Comparison of ENCODE assay signal across 9 mouse cellular contexts in genomic region chr14:62251999-62252398, GRCm38 (mm10). TPM values are rescaled to one million over a fixed set of nuclear protein-coding genes. Genes with fewer than 3 reads are reported as not detected.
DNase-seq lines count a peak whose midpoint lies in the region; ATAC-seq and TF ChIP-seq lines count a peak whose summit lies in the region.
"Had no signal": no experiment of that assay in that cellular context is flagged by ENCODE, and none has a peak within 500 bp of the region (broad histone marks: within the 10 kb centered on the region; RNA-seq: fewer than 3 reads in every experiment).

No protein-coding gene starts in this region.

- H3K36me3 ChIP-seq in MEL (ENCODE audit: control insufficient read depth in 1 of 2, insufficient read depth in 2 of 2, low read length in 2 of 2): no peaks in the 10 kb centered on the region
- H3K36me3 ChIP-seq in intestine, postnatal 0 days (ENCODE audit: control insufficient read depth, insufficient read depth): no peaks in the 10 kb centered on the region
- no peaks in the 10 kb centered on the region for H3K36me3 ChIP-seq in midbrain, postnatal 0 days (ENCODE audit: insufficient read depth, low read length)
- H3K36me3 ChIP-seq: heart, embryonic 13.5 days had no signal

- H3K4me2 ChIP-seq in intestine, postnatal 0 days (replicated peaks; ENCODE audit: low read depth): no peak overlapping the region
- no peak overlapping the region for H3K4me2 ChIP-seq in midbrain, postnatal 0 days (ENCODE audit: low read depth, low read length, poor library complexity, severe bottlenecking)
- H3K4me2 ChIP-seq: heart, embryonic 13.5 days had no signal

- H3K9ac ChIP-seq in MEL (ENCODE audit: control insufficient read depth, low read depth, low read length, poor library complexity, severe bottlenecking): no peak overlapping the region
- no peak overlapping the region for H3K9ac ChIP-seq in intestine, postnatal 0 days (ENCODE audit: low read depth, low read length)
- no peak overlapping the region for H3K9ac ChIP-seq in midbrain, postnatal 0 days (replicated peaks; ENCODE audit: low read length, poor library complexity, severe bottlenecking)
- H3K9ac ChIP-seq: heart, embryonic 13.5 days had no signal

- no peak overlapping the region for H3K4me3 ChIP-seq in MEL (ENCODE audit: control insufficient read depth in 1 of 2, insufficient read depth in 1 of 2, low read depth in 2 of 2, low read length in 2 of 2)
- no peak overlapping the region for H3K4me3 ChIP-seq in cerebellum, adult 2 months (replicated peaks; ENCODE audit: insufficient read depth, low read depth, low read length)
- H3K4me3 ChIP-seq in intestine, postnatal 0 days (ENCODE audit: low read depth, low read length): no peak overlapping the region
- no peak overlapping the region for H3K4me3 ChIP-seq in midbrain, postnatal 0 days (ENCODE audit: low read depth, low read length)
- H3K4me3 ChIP-seq: heart, embryonic 13.5 days had no signal

- intact Hi-C loops in left cerebral cortex, postnatal 36 days (cut with DNase I): loop anchor here (2.0 to 10.0 kb wide), 3 partner anchors 205 to 681 kb away; partner anchors contain the start of gene Gucy1b2

- peak; percentile 70 for TF ChIP-seq RAD21 in MEL (IDR thresholded peaks at IDR 0.05; ENCODE audit: low read depth, low read length)

- TF ChIP-seq CTCF in MEL (IDR thresholded peaks at IDR 0.05 in 2 of 3, conservative IDR thresholded peaks at IDR 0.05 in 1 of 3; ENCODE audit: control insufficient read depth in 1 of 3, insufficient read depth in 1 of 3, low read depth in 2 of 3, low read length in 3 of 3, poor library complexity in 1 of 3, severe bottlenecking in 1 of 3): peak; percentile 64 to 66 (median 65)
- peak; percentile 74 for TF ChIP-seq CTCF in cerebellum, adult 2 months (IDR thresholded peaks at IDR 0.05; ENCODE audit: borderline replicate concordance, insufficient read depth, low read depth, low read length)
- peak; percentile 91 for TF ChIP-seq CTCF in intestine, postnatal 0 days (IDR thresholded peaks at IDR 0.05; ENCODE audit: low read depth)
- peak; percentile 91 for TF ChIP-seq CTCF in midbrain, postnatal 0 days (IDR thresholded peaks at IDR 0.05)

- TF ChIP-seq EP300 in MEL (IDR thresholded peaks at IDR 0.05; ENCODE audit: low read depth in 1 of 2, low read length in 2 of 2): no peak

- H3K4me1 ChIP-seq in MEL (ENCODE audit: control insufficient read depth in 1 of 2, insufficient read depth in 2 of 2, low read length in 2 of 2): no peaks in the 10 kb centered on the region
- H3K4me1 ChIP-seq in cerebellum, adult 2 months (ENCODE audit: control insufficient read depth, insufficient read depth, low read length): no peaks in the 10 kb centered on the region
- no peaks in the 10 kb centered on the region for H3K4me1 ChIP-seq in intestine, postnatal 0 days (replicated peaks; ENCODE audit: control insufficient read depth, insufficient read depth, low read length)
- no peaks in the 10 kb centered on the region for H3K4me1 ChIP-seq in midbrain, postnatal 0 days (ENCODE audit: insufficient read depth, low read length)

- H3K9me3 ChIP-seq in MEL (replicated peaks; ENCODE audit: insufficient read depth, low read length): no peaks in the 10 kb centered on the region
- no peaks in the 10 kb centered on the region for H3K9me3 ChIP-seq in intestine, postnatal 0 days (ENCODE audit: control insufficient read depth)
- H3K9me3 ChIP-seq in midbrain, postnatal 0 days (ENCODE audit: low read length): no peaks in the 10 kb centered on the region
- H3K9me3 ChIP-seq: heart, embryonic 13.5 days had no signal

- no peak for ATAC-seq in intestine, postnatal 0 days
- peak; percentile 69 for ATAC-seq in midbrain, postnatal 0 days (ENCODE audit: low FRiP score)

- DNase-seq in 3134 (ENCODE audit: extremely low read depth, insufficient read length, low spot score) (peak; percentile 10), MEL (ENCODE audit: low read depth, low spot score) (peak; percentile 79)
- DNase-seq in cerebellum, adult 2 months: peak; percentile 37 to 39
- DNase-seq in frontal cortex, adult 2 months (ENCODE audit: extremely low spot score in 1 of 2, low spot score in 1 of 2): peak; percentile 34 to 88
- peak; percentile 41 to 53 for DNase-seq in left cerebral cortex, postnatal 36 days (ENCODE audit: low spot score in 2 of 2)
- peak; percentile 87 for DNase-seq in midbrain, postnatal 0 days (ENCODE audit: low spot score)
- peak; percentile 15 for DNase-seq in testis, postnatal 14 days (ENCODE audit: low spot score)

- TF ChIP-seq POLR2A in MEL (IDR thresholded peaks at IDR 0.05; ENCODE audit: control insufficient read depth in 1 of 2, insufficient read depth in 1 of 2, low read depth in 1 of 2, low read length in 2 of 2, poor library complexity in 1 of 2): no peak
- no peak for TF ChIP-seq POLR2A in cerebellum, adult 2 months (IDR thresholded peaks at IDR 0.05; ENCODE audit: borderline replicate concordance, insufficient read depth, low read length)

- no peak overlapping the region for H3K27ac ChIP-seq in MEL (ENCODE audit: control insufficient read depth, low read depth, low read length)
- H3K27ac ChIP-seq in cerebellum, adult 2 months (ENCODE audit: insufficient read depth, low read length): no peak overlapping the region
- H3K27ac ChIP-seq in intestine, postnatal 0 days (ENCODE audit: low read depth, low read length): no peak overlapping the region
- H3K27ac ChIP-seq in midbrain, postnatal 0 days (ENCODE audit: low read depth, low read length): no peak overlapping the region
- H3K27ac ChIP-seq: heart, embryonic 13.5 days had no signal

- H3K27me3 ChIP-seq in MEL (ENCODE audit: control insufficient read depth in 1 of 2, insufficient read depth in 2 of 2, low read length in 2 of 2): no peaks in the 10 kb centered on the region; a peak in 1 of 4 replicates
- H3K27me3 ChIP-seq in cerebellum, adult 2 months (ENCODE audit: control insufficient read depth, insufficient read depth, low read length): no peaks in the 10 kb centered on the region
- H3K27me3 ChIP-seq in intestine, postnatal 0 days (replicated peaks; ENCODE audit: control insufficient read depth, insufficient read depth, low read length): no peaks in the 10 kb centered on the region
- H3K27me3 ChIP-seq in midbrain, postnatal 0 days (ENCODE audit: insufficient read depth, low read length): no peaks in the 10 kb centered on the region
- H3K27me3 ChIP-seq: heart, embryonic 13.5 days had no signal

- H3K79me2 ChIP-seq in MEL (ENCODE audit: control insufficient read depth, insufficient read depth, low read length, poor library complexity): no peaks in the 10 kb centered on the region

- 12% methylated on average over 4 of the region's 4 CpGs for WGBS in cerebellum, adult 2 months
- 6% methylated on average over 4 of the region's 4 CpGs for WGBS in intestine, postnatal 0 days
- 6% methylated on average over 4 of the region's 4 CpGs for WGBS in midbrain, postnatal 0 days

TF ChIP-seq in MEL, 35 proteins besides CTCF, POLR2A, EP300 and RAD21:
- TF ChIP-seq NRF1 (IDR thresholded peaks at IDR 0.05; ENCODE audit: insufficient read depth, low read depth, low read length, poor library complexity, severe bottlenecking) (no peak), USF1 (IDR thresholded peaks at IDR 0.05; ENCODE audit: low read depth, low read length) (no peak), SMC3 (IDR thresholded peaks at IDR 0.05; ENCODE audit: low read depth, low read length) (peak; percentile 59), ZC3H11A (IDR thresholded peaks at IDR 0.05; ENCODE audit: low read depth, low read length) (peak; percentile 81)

RNA-seq across cellular contexts. Expression of gene Rnaseh2b, which starts 40.4 kb away (rescaled TPM):
- 44.8 and 50.2 TPM in 2 replicates for total RNA-seq in MEL (2012; rRNA removed)
- 100 to 1,000 TPM in 1 of 2 experiments, 10 to 100 TPM in 1; 88.2 to 412 TPM for polyA plus RNA-seq in MEL (2012; ENCODE audit: insufficient read depth in 1 of 2, insufficient read length in 2 of 2, low read depth in 1 of 2, low replicate concordance in 2 of 2, missing spikeins in 1 of 2)
- 13.0 and 16.0 TPM in 2 replicates for polyA plus RNA-seq in cerebellum, adult 2 months (2012; rRNA removed)
- polyA plus RNA-seq in frontal cortex, adult 2 months (2012; rRNA removed): 11.7 and 12.2 TPM in 2 replicates
- 56.1 and 57.3 TPM in 2 replicates for polyA plus RNA-seq in intestine, postnatal 0 days (2015; fragmentation: Nextera tagmentation; extraction: Ambion mirVana)
- 10 to 100 TPM; 12.3 TPM for total RNA-seq in left cerebral cortex, postnatal 36 days (2021)
- total RNA-seq in midbrain, postnatal 0 days (2014; rRNA removed): 17.7 and 24.1 TPM in 2 replicates
- 29.8 and 32.8 TPM in 2 replicates for polyA plus RNA-seq in midbrain, postnatal 0 days (2015; fragmentation: Nextera tagmentation; extraction: Ambion mirVana)

RNA-seq across cellular contexts. Expression of gene Dleu7, which starts 40.8 kb away (rescaled TPM):
- total RNA-seq in MEL (2012; rRNA removed): not detected in 2 replicates
- not detected for polyA plus RNA-seq in MEL (2012; ENCODE audit: insufficient read depth in 1 of 2, insufficient read length in 2 of 2, low read depth in 1 of 2, low replicate concordance in 2 of 2, missing spikeins in 1 of 2)
- 4.9 and 6.6 TPM in 2 replicates for polyA plus RNA-seq in cerebellum, adult 2 months (2012; rRNA removed)
- 7.6 and 8.4 TPM in 2 replicates for polyA plus RNA-seq in frontal cortex, adult 2 months (2012; rRNA removed)
- 0.50 and 0.57 TPM in 2 replicates for polyA plus RNA-seq in intestine, postnatal 0 days (2015; fragmentation: Nextera tagmentation; extraction: Ambion mirVana)
- 1 to 10 TPM; 5.9 to 9.8 TPM for total RNA-seq in left cerebral cortex, postnatal 36 days (2021)
- total RNA-seq in midbrain, postnatal 0 days (2014; rRNA removed): 35.0 TPM in 2 replicates
- polyA plus RNA-seq in midbrain, postnatal 0 days (2015; fragmentation: Nextera tagmentation; extraction: Ambion mirVana): 19.3 and 19.7 TPM in 2 replicates

Comparison
In these comparisons a context has a peak if more than half of its experiments do, and no peak if none do; other contexts are left out.
1. DNase-seq: peak in every context shown above with its lines; median percentile 87 in midbrain, postnatal 0 days; 79 in MEL; 61 in frontal cortex, adult 2 months; 47 in left cerebral cortex, postnatal 36 days; 38 in cerebellum, adult 2 months; 15 in testis, postnatal 14 days; 10 in 3134.